Mouse (Mus musculus): ENCODE measurements around the gene C1qtnf6. TPM values are rescaled to one million over a fixed set of nuclear protein-coding genes. Genes with fewer than 3 reads are reported as not detected.

Gene C1qtnf6
- total and polyA plus RNA-seq, 3 experiments, result 5.7 to 28.1 (median 6.3) TPM

GRCm38 (mm10) chr15:78542098-78542766, 11.0 kb upstream of the C1qtnf6 start:
- H3K4me1 ChIP-seq (ENCODE audit: control insufficient read depth in 1 of 2, insufficient read depth in 2 of 2), result peaks cover 28 to 40% of the 10 kb centered on the region in 2 experiments
- in situ Hi-C loops (cut with MboI; ENCODE audit: low pct_ligation_motif_present, low pct_unique_long_range_greater_than_20kb, low sequenced_read_pairs) (loop anchor here (25.0 kb wide), 2 partner anchors 355 to 580 kb away; partner anchors contain the start of genes Eif3d and Foxred2), dilution Hi-C loops (cut with MboI; ENCODE audit: extremely low pct_ligation_motif_present, extremely low pct_unique_long_range_greater_than_20kb, low sequenced_read_pairs) (no loop called here)

GRCm38 (mm10) chr15:78541606-78542005, 10.4 kb upstream of the C1qtnf6 start:
- DNase-seq (ENCODE audit: extremely low read depth), result no peak
- Histone ChIP-seq H3K79me2 (replicated peaks; ENCODE audit: control insufficient read depth, extremely low read depth, insufficient read depth, poor library complexity, severe bottlenecking) (no peaks in the 10 kb centered on the region), H3K4me2 (ENCODE audit: insufficient read depth, low read depth, poor library complexity, severe bottlenecking) (no peak overlapping the region), H3K36me3 (replicated peaks in 1 of 2; ENCODE audit: control insufficient read depth in 1 of 2, insufficient read depth in 1 of 2, low read length in 1 of 2) (no peaks in the 10 kb centered on the region), H3K4me1 (ENCODE audit: control insufficient read depth in 1 of 2, insufficient read depth in 2 of 2) (peaks cover 33 to 41% of the 10 kb centered on the region in 2 experiments), H3K27ac (ENCODE audit: insufficient read depth, low read depth) (no peak overlapping the region), H3K27me3 (replicated peaks) (peaks cover 11% of the 10 kb centered on the region), H3K9me3 (replicated peaks; ENCODE audit: low read length) (no peaks in the 10 kb centered on the region), H3K9ac (ENCODE audit: insufficient read depth, low read depth) (no peak overlapping the region), H3K4me3 (replicated peaks in 1 of 3; ENCODE audit: low read depth in 2 of 3, low read length in 2 of 3, poor library complexity in 1 of 3) (no peak overlapping the region)
- in situ Hi-C loops (cut with MboI; ENCODE audit: low pct_ligation_motif_present, low pct_unique_long_range_greater_than_20kb, low sequenced_read_pairs), result loop anchor here (25.0 kb wide), 2 partner anchors 354 to 579 kb away; partner anchors contain the start of genes Eif3d and Foxred2
- dilution Hi-C loops (cut with MboI; ENCODE audit: extremely low pct_ligation_motif_present, extremely low pct_unique_long_range_greater_than_20kb, low sequenced_read_pairs), result no loop called here
- TF ChIP-seq TCF12 (IDR thresholded peaks at IDR 0.05; ENCODE audit: low read depth, low read length), result no peak
- no peak for TF ChIP-seq USF1 (IDR thresholded peaks at IDR 0.05; ENCODE audit: low read depth, low read length)
- TF ChIP-seq MAX (IDR thresholded peaks at IDR 0.05; ENCODE audit: low read length), result no peak
- TF ChIP-seq USF2 (conservative IDR thresholded peaks at IDR 0.05; ENCODE audit: low read depth, low read length), result no peak
- no peak for TF ChIP-seq NRF1 (IDR thresholded peaks at IDR 0.05; ENCODE audit: low read depth, low read length)
- TF ChIP-seq ZNF384 (IDR thresholded peaks at IDR 0.05; ENCODE audit: low read depth, low read length), result no peak
- no peak for TF ChIP-seq JUND (conservative IDR thresholded peaks at IDR 0.05; ENCODE audit: low read depth, low read length)
- TF ChIP-seq JUN (IDR thresholded peaks at IDR 0.05; ENCODE audit: insufficient read depth, low read depth, low read length), result no peak
- TF ChIP-seq BHLHE40 (IDR thresholded peaks at IDR 0.05; ENCODE audit: low read depth, low read length), result no peak
- TF ChIP-seq POLR2A (IDR thresholded peaks at IDR 0.05; ENCODE audit: low read depth, low read length), result no peak
- no peak for TF ChIP-seq SIN3A (IDR thresholded peaks at IDR 0.05; ENCODE audit: low read length)

More at GRCm38 (mm10) chr15:78542098-78542766, 11.0 kb upstream of the C1qtnf6 start:
- Histone ChIP-seq H3K27ac (ENCODE audit: insufficient read depth, low read depth) (no peak overlapping the region), H3K9ac (ENCODE audit: insufficient read depth, low read depth) (no peak overlapping the region), H3K79me2 (replicated peaks; ENCODE audit: control insufficient read depth, extremely low read depth, insufficient read depth, poor library complexity, severe bottlenecking) (no peaks in the 10 kb centered on the region), H3K9me3 (replicated peaks; ENCODE audit: low read length) (no peaks in the 10 kb centered on the region), H3K36me3 (replicated peaks in 1 of 2; ENCODE audit: control insufficient read depth in 1 of 2, insufficient read depth in 1 of 2, low read length in 1 of 2) (no peaks in the 10 kb centered on the region), H3K4me2 (ENCODE audit: insufficient read depth, low read depth, poor library complexity, severe bottlenecking) (no peak overlapping the region), H3K4me3 (replicated peaks in 1 of 3; ENCODE audit: low read depth in 2 of 3, low read length in 2 of 3, poor library complexity in 1 of 3) (no peak overlapping the region), H3K27me3 (replicated peaks) (peaks cover 11% of the 10 kb centered on the region)
- no peak for DNase-seq (ENCODE audit: extremely low read depth)
- TF ChIP-seq RCOR1 (conservative IDR thresholded peaks at IDR 0.05; ENCODE audit: low read depth, low read length) (no peak), MYC (IDR thresholded peaks at IDR 0.05; ENCODE audit: low read depth, low read length) (no peak)

GRCm38 (mm10) chr15:78541036-78541435, 9.8 kb upstream of the C1qtnf6 start:
- Histone ChIP-seq H3K27me3 (replicated peaks) (peaks cover 11% of the 10 kb centered on the region), H3K36me3 (replicated peaks in 1 of 2; ENCODE audit: control insufficient read depth in 1 of 2, insufficient read depth in 1 of 2, low read length in 1 of 2) (no peaks in the 10 kb centered on the region), H3K9me3 (replicated peaks; ENCODE audit: low read length) (no peaks in the 10 kb centered on the region), H3K4me1 (ENCODE audit: control insufficient read depth in 1 of 2, insufficient read depth in 2 of 2) (peaks cover 38 to 45% of the 10 kb centered on the region in 2 experiments), H3K4me2 (ENCODE audit: insufficient read depth, low read depth, poor library complexity, severe bottlenecking) (no peak overlapping the region), H3K9ac (ENCODE audit: insufficient read depth, low read depth) (no peak overlapping the region), H3K4me3 (replicated peaks in 1 of 3; ENCODE audit: low read depth in 2 of 3, low read length in 2 of 3, poor library complexity in 1 of 3) (no peak overlapping the region), H3K79me2 (replicated peaks; ENCODE audit: control insufficient read depth, extremely low read depth, insufficient read depth, poor library complexity, severe bottlenecking) (no peaks in the 10 kb centered on the region), H3K27ac (ENCODE audit: insufficient read depth, low read depth) (no peak overlapping the region)
- no peak for DNase-seq (ENCODE audit: extremely low read depth)
- dilution Hi-C loops (cut with MboI; ENCODE audit: extremely low pct_ligation_motif_present, extremely low pct_unique_long_range_greater_than_20kb, low sequenced_read_pairs), result no loop called here
- no peak for TF ChIP-seq JUND (conservative IDR thresholded peaks at IDR 0.05; ENCODE audit: low read depth, low read length)
- no peak for TF ChIP-seq SIN3A (IDR thresholded peaks at IDR 0.05; ENCODE audit: low read length)
- TF ChIP-seq POLR2AphosphoS2 (IDR thresholded peaks at IDR 0.05; ENCODE audit: low read depth, low read length), result no peak
- no peak for TF ChIP-seq GABPA (IDR thresholded peaks at IDR 0.05; ENCODE audit: insufficient replicate concordance, low read depth, low read length)
- no peak for TF ChIP-seq PAX5 (IDR thresholded peaks at IDR 0.05; ENCODE audit: low read length)
- TF ChIP-seq RAD21 (IDR thresholded peaks at IDR 0.05; ENCODE audit: low read depth, low read length), result no peak
- no peak for TF ChIP-seq EP300 (IDR thresholded peaks at IDR 0.05; ENCODE audit: low read length)
- no peak for TF ChIP-seq USF2 (conservative IDR thresholded peaks at IDR 0.05; ENCODE audit: low read depth, low read length)
- TF ChIP-seq SMC3 (IDR thresholded peaks at IDR 0.05; ENCODE audit: low read depth, low read length), result no peak
- TF ChIP-seq POLR2A (IDR thresholded peaks at IDR 0.05; ENCODE audit: low read depth, low read length), result no peak
- no peak for TF ChIP-seq MAX (IDR thresholded peaks at IDR 0.05; ENCODE audit: low read length)
- no peak for TF ChIP-seq MYC (IDR thresholded peaks at IDR 0.05; ENCODE audit: low read depth, low read length)
- no peak for TF ChIP-seq CTCF (conservative IDR thresholded peaks at IDR 0.05 in 1 of 2, IDR thresholded peaks at IDR 0.05 in 1 of 2; ENCODE audit: low read depth in 2 of 2, low read length in 2 of 2)
- in situ Hi-C loops (cut with MboI; ENCODE audit: low pct_ligation_motif_present, low pct_unique_long_range_greater_than_20kb, low sequenced_read_pairs), result loop anchor here (25.0 kb wide), 2 partner anchors 354 to 579 kb away; partner anchors contain the start of genes Eif3d and Foxred2

Data from CH12.LX (cell line).